Mouse (Mus musculus) forebrain, embryonic 11.5 days (tissue): ENCODE results near the gene Spock1. TPM values are rescaled to one million over a fixed set of nuclear protein-coding genes. Genes with fewer than 3 reads are reported as not detected.

ENCODE experiments used
- ATAC-seq: fragments of 200-750 bp; cut with Nextera tagmentation; replicated peaks from 2 replicates; pipeline ENCODE4 v1.8.0; 2017; ENCODE audit warnings: moderate TSS enrichment; ENCODE audit not compliant: low FRiP score
- DNase-seq: peaks from one replicate; pipeline ENCODE4 v3.0.0-alpha.2; 2017; ENCODE audit warnings: low spot score
- H3K27ac ChIP-seq: fragments of 300-500 bp; sonication (generic); 2 replicates; pipeline ENCODE4 v1.5.1; 2014; ENCODE audit warnings: low read depth, low read length
- H3K27me3 ChIP-seq: fragments of 300-500 bp; sonication (generic); 2 replicates; pipeline ENCODE4 v1.6.1; 2014; ENCODE audit warnings: mild to moderate bottlenecking, low read length, mixed read lengths; ENCODE audit not compliant: control insufficient read depth, insufficient read depth
- H3K36me3 ChIP-seq: fragments of 300-500 bp; sonication (generic); 2 replicates; pipeline ENCODE4 v1.6.1; 2014; ENCODE audit warnings: mild to moderate bottlenecking, low read length, moderate library complexity, mixed read lengths; ENCODE audit not compliant: control insufficient read depth, insufficient read depth
- H3K4me1 ChIP-seq: fragments of 300-500 bp; sonication (generic); replicated peaks from 2 replicates; pipeline ENCODE4 v1.6.1; 2014; ENCODE audit warnings: low read length, mixed read lengths; ENCODE audit not compliant: control insufficient read depth, insufficient read depth
- H3K4me2 ChIP-seq: fragments of 300-500 bp; sonication (generic); 2 replicates; pipeline ENCODE4 v1.6.1; 2014; ENCODE audit warnings: low read depth, mild to moderate bottlenecking, low read length, moderate library complexity, mixed read lengths; ENCODE audit not compliant: severe bottlenecking
- H3K4me3 ChIP-seq: fragments of 300-500 bp; sonication (generic); 2 replicates; pipeline ENCODE4 v1.5.1; 2014; ENCODE audit warnings: low read depth, low read length
- H3K9ac ChIP-seq: fragments of 300-500 bp; sonication (generic); 2 replicates; pipeline ENCODE4 v1.6.1; 2014; ENCODE audit warnings: low read length
- H3K9me3 ChIP-seq: fragments of 300-500 bp; sonication (generic); 2 replicates; pipeline ENCODE4 v1.6.1; 2016; ENCODE audit warnings: low read length, mixed read lengths; ENCODE audit not compliant: control insufficient read depth
- WGBS: fragments of 180-500 bp; shearing (Covaris S2); extraction: QIAGEN DNeasy Blood & Tissue Kit; methylation state at CpG from one replicate; pipeline ENCODE4 v1.1.7; 2014; 5-methylcytosine and 5-hydroxymethylcytosine counted together
- polyA plus RNA-seq: library from polyadenylated mRNA; unstranded; fragments of >200 nt; fragmentation: Nextera tagmentation; extraction: Ambion mirVana; gene quantifications from 2 replicates; pipeline ENCODE4 v1.2.1, GENCODE M21; 2014

Spock1 gene
- polyA plus RNA-seq, 1 experiment from 2014 or later: 4.0 TPM

DNA sequence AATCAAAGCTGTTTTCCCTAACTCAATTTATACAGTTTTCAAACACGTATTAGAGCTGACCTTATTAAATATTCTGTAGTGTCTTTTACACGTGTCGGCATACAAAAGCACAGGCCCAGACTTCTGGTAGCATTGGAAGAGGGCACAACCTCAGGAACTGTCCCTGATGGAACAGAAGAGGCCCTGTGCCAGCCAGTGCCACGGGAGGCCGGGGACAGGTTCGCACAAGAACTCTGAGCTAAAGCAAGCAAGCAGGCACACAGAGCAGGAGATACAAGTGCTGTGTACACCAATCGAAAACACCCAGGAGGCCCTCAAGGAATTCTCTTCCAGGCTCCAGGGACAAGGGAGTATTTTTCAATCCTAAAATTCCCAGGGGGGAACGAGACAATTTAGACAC, 121.9 kb downstream of the Spock1 start:
- ATAC-seq (no peak), DNase-seq (no peak)
- H3K9ac ChIP-seq: no peak overlapping the region
- H3K9me3 ChIP-seq: no peaks in the 10 kb centered on the region; the same call in 1 of the 2 replicates
- no peaks in the 10 kb centered on the region for H3K36me3 ChIP-seq
- peaks cover 4% of the 10 kb centered on the region; the same call in 1 of the 2 replicates for H3K4me1 ChIP-seq
- no peaks in the 10 kb centered on the region for H3K27me3 ChIP-seq
- no peak overlapping the region for H3K4me3 ChIP-seq
- 81% methylated on average over 8 of the region's 8 CpGs for WGBS
- no peak overlapping the region for H3K4me2 ChIP-seq
- no peak overlapping the region for H3K27ac ChIP-seq

DNA sequence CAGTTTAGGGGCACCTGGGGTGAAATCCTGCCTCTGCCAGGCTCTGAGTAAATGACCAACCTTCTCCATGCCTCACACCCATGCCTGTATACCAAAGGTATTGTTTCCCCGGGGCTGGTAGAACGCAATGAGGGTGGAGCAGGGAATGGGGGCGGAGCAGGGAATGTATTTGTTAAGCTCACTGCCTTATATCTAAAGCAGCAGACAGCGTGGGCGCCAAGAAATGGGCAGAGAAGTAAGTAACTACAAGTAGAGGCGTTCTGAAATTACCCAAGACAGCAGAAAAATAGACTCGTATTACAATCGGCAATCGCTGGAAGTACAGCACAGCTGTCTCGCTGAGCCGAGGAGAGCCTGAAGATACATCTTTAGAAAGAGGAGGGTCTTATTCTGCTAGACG, 125.2 kb downstream of the Spock1 start:
- no peak overlapping the region for H3K9ac ChIP-seq
- H3K4me3 ChIP-seq: no peak overlapping the region
- DNase-seq: no peak
- no peak for ATAC-seq
- no peaks in the 10 kb centered on the region for H3K4me1 ChIP-seq
- H3K27ac ChIP-seq: no peak overlapping the region
- no peaks in the 10 kb centered on the region for H3K9me3 ChIP-seq
- H3K27me3 ChIP-seq: no peaks in the 10 kb centered on the region
- no peak overlapping the region for H3K4me2 ChIP-seq
- H3K36me3 ChIP-seq: no peaks in the 10 kb centered on the region
- WGBS: 80% methylated on average over 12 of the region's 12 CpGs

DNA sequence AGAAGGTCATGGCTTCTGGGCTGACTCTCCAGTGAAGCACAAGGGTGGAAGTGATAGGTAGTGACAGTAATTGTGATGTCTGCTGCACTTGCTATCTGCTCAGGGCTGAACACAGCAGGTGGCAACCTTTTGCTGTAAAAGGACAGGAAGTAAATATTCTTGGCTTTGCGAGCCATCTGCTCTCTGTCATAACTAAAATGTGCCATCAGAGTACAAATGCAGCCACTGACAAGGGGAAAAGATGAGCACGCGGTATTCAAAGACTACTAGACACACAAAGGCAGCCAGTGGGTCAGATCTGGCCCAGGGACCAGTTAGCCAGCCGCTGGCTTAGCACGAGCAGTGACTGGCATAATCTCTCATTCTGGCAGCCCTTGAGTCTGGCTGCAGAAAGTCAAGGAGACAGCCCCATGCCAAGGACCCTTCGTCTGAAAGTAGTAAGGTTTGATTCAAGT, 126.0 kb downstream of the Spock1 start:
- no peaks in the 10 kb centered on the region for H3K27me3 ChIP-seq
- no peak overlapping the region for H3K27ac ChIP-seq
- ATAC-seq (no peak), DNase-seq (no peak)
- H3K4me3 ChIP-seq: no peak overlapping the region
- no peak overlapping the region for H3K9ac ChIP-seq
- no peaks in the 10 kb centered on the region for H3K9me3 ChIP-seq
- H3K4me2 ChIP-seq: no peak overlapping the region
- 83% methylated on average over 6 of the region's 6 CpGs for WGBS
- no peaks in the 10 kb centered on the region for H3K4me1 ChIP-seq
- no peaks in the 10 kb centered on the region for H3K36me3 ChIP-seq

DNA sequence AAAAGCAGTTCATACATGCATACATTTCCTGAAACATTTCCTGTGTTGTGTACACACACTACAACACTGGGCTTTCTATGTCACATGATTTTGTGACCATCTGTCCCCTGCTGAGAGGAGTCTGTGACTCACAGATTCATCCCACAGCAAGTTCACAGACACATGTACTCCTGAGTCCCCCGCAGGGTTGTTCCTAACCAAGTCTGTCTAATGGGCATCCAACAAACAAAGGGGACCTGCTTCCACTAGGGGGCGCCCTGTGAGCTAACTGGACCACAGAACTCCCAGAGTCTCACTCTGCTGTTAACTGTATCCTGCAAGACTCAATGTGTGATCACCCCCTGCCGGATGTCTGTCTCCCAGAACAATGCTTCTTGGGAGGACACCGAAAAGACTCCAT, 129.0 kb downstream of the Spock1 start:
- no peaks in the 10 kb centered on the region for H3K9me3 ChIP-seq
- H3K9ac ChIP-seq: no peak overlapping the region
- WGBS: 79% methylated on average over 4 of the region's 4 CpGs
- no peaks in the 10 kb centered on the region for H3K36me3 ChIP-seq
- H3K4me1 ChIP-seq: no peaks in the 10 kb centered on the region
- no peak for ATAC-seq
- H3K27ac ChIP-seq: no peak overlapping the region
- no peak overlapping the region for H3K4me3 ChIP-seq
- no peak overlapping the region for H3K4me2 ChIP-seq
- no peak for DNase-seq
- no peaks in the 10 kb centered on the region for H3K27me3 ChIP-seq

DNA sequence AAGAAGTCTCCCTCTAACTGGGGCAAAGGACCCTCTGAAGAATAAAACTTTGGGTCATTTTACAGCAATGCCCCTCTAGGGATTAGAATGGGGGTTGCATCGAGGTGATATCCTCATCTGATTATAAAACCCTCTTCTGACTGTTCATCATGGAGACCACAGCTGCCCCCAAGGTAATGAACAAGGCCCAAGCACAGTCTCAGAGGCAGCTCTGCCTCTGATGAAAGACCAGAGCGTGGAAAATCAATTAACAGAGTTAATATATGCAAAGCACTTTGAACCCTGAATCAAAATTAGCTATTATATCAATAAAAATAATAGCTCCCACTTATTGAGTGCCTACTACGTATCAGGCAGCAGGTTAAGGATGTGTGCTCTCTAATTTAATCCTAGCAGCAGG, 129.6 kb downstream of the Spock1 start:
- DNase-seq: no peak
- WGBS: 52% methylated on average over 3 of the region's 3 CpGs
- H3K9ac ChIP-seq: no peak overlapping the region
- H3K27ac ChIP-seq: no peak overlapping the region
- no peak overlapping the region for H3K4me3 ChIP-seq
- no peaks in the 10 kb centered on the region for H3K36me3 ChIP-seq
- no peaks in the 10 kb centered on the region for H3K4me1 ChIP-seq
- ATAC-seq: no peak
- no peak overlapping the region for H3K4me2 ChIP-seq
- no peaks in the 10 kb centered on the region for H3K27me3 ChIP-seq
- H3K9me3 ChIP-seq: no peaks in the 10 kb centered on the region

DNA sequence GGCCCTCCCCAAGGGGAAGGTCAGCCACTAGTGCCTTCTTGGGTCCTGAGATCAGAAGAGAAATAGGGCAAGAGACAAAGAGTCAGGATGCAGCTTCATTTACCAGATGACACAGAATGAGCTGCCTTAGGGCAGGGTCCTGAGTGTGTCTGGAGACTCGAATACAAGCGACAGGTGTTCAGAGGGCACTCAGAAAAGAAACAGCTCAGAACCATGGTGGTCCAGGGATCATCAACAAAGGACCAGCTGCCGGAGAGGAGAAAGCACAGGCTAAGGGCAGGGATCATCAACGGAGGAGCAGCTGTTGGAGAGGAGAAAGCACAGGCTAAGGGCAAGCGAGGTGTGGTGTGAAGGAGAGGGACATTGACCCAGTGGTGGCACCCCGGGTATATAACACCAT, 136.1 kb downstream of the Spock1 start:
- H3K27ac ChIP-seq: no peak overlapping the region
- no peaks in the 10 kb centered on the region for H3K4me1 ChIP-seq
- H3K9me3 ChIP-seq: no peaks in the 10 kb centered on the region
- no peak for DNase-seq
- H3K4me2 ChIP-seq: no peak overlapping the region
- no peak overlapping the region for H3K9ac ChIP-seq
- WGBS: 84% methylated on average over 6 of the region's 6 CpGs
- H3K36me3 ChIP-seq: no peaks in the 10 kb centered on the region
- H3K4me3 ChIP-seq: no peak overlapping the region
- H3K27me3 ChIP-seq: no peaks in the 10 kb centered on the region
- ATAC-seq: no peak

DNA sequence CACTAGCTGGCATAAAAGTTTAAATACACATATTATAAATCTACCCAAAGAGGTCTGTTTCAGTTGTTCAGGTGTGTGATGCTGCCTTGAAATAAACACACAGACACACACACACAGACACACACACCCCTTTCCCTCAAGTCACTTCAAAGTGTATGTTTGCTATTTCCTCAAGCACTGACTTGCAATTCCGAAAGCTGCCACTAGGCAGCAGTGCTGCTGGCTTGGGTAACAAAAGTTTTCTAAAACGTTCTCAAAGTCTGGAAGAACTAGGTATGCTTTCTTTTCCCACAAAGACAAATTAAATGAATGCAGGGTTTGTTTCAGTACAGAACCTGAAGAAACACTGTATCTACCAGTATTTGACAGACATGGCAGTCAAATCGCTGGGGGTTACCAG, 141.4 kb downstream of the Spock1 start:
- H3K27ac ChIP-seq: no peak overlapping the region
- ATAC-seq: no peak
- no peak overlapping the region for H3K4me2 ChIP-seq
- no peaks in the 10 kb centered on the region for H3K36me3 ChIP-seq
- no peaks in the 10 kb centered on the region for H3K4me1 ChIP-seq
- no peaks in the 10 kb centered on the region for H3K27me3 ChIP-seq
- H3K9ac ChIP-seq: no peak overlapping the region
- DNase-seq: no peak
- H3K9me3 ChIP-seq: no peaks in the 10 kb centered on the region
- 66% methylated on average over 3 of the region's 3 CpGs for WGBS
- no peak overlapping the region for H3K4me3 ChIP-seq

DNA sequence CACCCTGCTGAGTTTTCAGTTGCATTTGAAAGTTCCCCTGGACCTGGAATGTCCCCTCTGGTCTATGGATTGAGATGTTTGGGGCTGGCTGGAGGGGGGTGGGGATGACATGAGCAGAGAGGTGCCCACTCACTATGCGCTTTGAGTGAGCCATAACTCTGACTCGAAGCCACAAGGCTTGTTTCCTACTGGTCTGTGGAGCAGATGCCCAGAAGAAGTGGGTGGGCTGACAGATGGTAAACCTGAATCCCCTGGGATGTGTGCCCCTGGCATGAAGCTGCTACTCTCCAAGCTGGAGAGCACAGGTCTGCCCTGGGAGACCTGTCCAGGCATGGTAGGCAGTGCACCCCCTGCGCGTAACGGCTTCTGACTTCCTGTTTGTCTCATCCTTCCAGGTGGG, 147.0 kb downstream of the Spock1 start:
- Histone ChIP-seq H3K27me3 (no peaks in the 10 kb centered on the region), H3K4me2 (no peak overlapping the region), H3K9me3 (no peaks in the 10 kb centered on the region), H3K36me3 (no peaks in the 10 kb centered on the region), H3K4me1 (no peaks in the 10 kb centered on the region), H3K4me3 (no peak overlapping the region), H3K27ac (no peak overlapping the region), H3K9ac (no peak overlapping the region)
- ATAC-seq (no peak), DNase-seq (no peak)
- WGBS: 97% methylated on average over 5 of the region's 5 CpGs

DNA sequence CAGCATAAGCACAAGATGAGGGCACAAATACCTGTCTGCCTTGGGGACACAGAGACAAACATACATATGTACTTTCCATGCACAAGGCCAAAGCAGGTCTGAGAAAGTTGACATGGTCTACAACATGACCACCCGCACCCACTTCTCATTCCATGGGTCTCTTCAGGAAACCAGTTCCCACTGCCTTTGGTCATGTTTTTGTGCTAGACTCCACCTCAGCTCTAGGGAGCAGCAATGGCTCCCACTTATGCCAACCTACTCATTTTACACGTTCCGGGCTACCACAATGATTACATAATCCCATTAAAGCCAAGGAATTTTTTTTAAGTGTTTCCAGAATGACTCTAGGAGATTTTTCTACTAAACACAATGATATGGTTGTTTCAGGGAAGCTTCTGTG, 147.5 kb downstream of the Spock1 start:
- DNase-seq (no peak), ATAC-seq (no peak)
- Histone ChIP-seq H3K4me3 (no peak overlapping the region), H3K9me3 (no peaks in the 10 kb centered on the region), H3K36me3 (no peaks in the 10 kb centered on the region), H3K9ac (no peak overlapping the region), H3K4me1 (no peaks in the 10 kb centered on the region), H3K27ac (no peak overlapping the region), H3K27me3 (no peaks in the 10 kb centered on the region), H3K4me2 (no peak overlapping the region)
- WGBS: 87% methylated on average over 3 of the region's 3 CpGs
